Mouse (Mus musculus): Measurements from ENCODE around the gene Pik3c2g.

DNA sequence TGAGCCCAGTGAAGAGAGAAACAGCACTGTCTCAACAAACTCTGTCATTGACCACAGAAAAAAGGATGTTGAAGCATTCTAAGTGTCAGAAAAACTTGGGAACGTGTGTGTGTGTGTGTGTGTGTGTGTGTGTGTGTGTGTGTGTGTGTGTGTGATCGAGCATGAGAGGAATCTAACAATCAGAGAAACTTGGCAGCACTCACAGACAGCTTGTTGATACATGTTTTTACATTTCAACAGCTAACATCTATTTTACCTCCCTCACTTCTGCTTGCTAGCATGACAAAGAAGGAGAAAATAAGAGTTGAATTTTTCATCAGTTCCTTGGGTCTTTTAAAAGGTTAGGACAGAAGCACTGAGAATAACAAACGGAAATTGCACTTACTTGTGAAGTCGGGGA, 202.5 kb downstream of the Pik3c2g start:
- TF ChIP-seq EP300 (IDR thresholded peaks at IDR 0.05; ENCODE audit: insufficient read depth, low read depth, low read length), result no peak
- no peak for TF ChIP-seq CTCF (IDR thresholded peaks at IDR 0.05)
- no peak for TF ChIP-seq POLR2A (IDR thresholded peaks at IDR 0.05; ENCODE audit: insufficient read depth, low read depth, low read length)
